Mouse (Mus musculus): Measurements from ENCODE around the gene Nek2. TPM values are rescaled to one million over a fixed set of nuclear protein-coding genes. Genes with fewer than 3 reads are reported as not detected.

The Nek2 gene
- total RNA-seq, 2 experiments from 2014 or later = 0.26 to 0.80 TPM

GRCm38 (mm10) chr1:191858136-191858535 lies 36.9 kb downstream of the Nek2 start:
- no peak for DNase-seq

DNA sequence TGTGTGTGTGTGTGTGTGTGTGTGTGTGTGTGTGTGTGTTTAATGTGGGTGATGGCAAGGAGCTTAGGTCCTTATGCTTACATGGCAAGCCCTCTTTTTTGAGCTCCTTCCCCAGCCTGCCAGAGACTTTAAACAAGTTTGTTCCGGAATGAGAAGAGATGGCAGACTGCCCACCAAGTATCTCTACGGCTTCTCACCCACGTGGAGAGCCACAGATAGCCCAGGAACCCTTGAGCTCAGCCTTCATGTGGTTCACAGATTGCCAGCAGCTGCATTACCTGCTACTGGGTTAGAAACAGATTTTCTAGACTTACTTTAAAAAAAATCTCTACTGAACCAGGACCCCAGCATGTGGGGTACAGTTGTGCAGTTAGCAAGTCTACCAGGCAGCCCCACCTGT lies 38.6 kb downstream of the Nek2 start:
- DNase-seq = no peak

GRCm38 (mm10) chr1:191861247-191861646 lies 40.0 kb downstream of the Nek2 start:
- no peak for DNase-seq

DNA sequence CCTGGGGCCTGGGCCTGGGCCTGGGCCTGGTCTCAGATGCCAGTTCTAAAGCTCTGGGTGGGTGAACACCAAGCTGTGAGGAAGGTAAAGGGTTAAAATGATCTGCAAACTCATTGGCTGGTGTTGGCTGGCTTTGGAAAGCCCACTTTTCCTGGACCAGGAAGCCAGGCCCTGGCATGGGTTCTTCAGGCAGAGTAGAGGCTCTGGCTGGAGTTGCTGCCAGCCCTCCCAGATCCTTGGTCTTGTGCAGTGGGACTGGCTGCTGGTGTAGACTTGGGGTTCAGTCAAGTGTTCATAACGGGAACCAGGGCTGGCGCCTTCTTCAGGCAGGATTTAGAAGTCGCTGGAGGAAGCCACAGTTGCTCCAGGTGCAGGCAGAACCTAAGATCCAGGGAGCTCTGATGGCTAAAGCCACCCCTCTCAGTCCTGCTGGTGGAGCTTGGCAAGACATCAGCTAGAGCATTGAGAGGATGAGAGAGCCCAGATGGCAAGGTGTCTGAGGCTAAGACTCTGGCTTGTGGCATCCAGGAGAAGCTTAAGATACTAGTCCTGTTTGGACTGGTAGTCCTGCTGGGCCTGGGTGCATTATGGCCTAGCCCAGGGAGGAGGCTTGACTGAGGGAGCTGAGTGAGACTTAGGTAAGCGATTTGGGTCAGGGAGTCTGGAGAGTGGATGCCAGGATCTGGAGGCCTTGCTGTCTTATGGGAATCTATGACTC lies 42.7 kb downstream of the Nek2 start:
- DNase-seq = no peak

- DNase-seq = no peak
Measured at GRCm38 (mm10) chr1:191864551-191865027, 43.3 kb downstream of the Nek2 start.

GRCm38 (mm10) chr1:191872076-191872710 lies 50.9 kb downstream of the Nek2 start:
- DNase-seq = no peak

- no peak for DNase-seq
Measured at GRCm38 (mm10) chr1:191875006-191875405, 53.8 kb downstream of the Nek2 start.

DNA sequence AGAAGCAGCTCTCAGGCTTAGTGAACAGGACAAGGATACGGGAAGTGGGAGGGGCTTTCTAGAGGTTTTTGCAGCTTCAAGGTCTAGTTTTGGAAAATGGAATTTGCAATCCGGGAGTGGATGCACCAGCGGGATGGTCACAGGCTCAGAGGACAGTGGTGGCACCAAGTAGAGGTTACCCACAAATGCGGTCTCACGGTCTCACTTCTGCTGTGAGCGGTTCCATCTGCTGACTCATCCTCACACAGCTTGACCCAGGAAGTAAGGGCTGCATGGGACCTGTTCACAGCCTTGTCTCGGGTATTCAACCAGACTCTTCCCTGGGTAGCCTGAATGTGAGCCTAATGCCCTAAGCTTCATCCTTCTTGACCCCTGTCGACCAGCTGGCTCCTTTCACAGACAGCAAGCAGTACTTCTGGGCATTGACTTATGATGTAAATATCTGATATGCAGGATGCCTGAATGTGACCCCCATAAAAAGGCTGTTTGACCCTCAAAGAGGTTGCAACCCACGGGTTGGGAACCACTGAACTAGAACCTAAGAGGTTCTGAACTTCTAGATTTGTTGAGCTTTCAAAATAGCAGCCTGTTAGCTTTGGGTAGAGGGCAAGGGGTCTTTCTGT lies 54.5 kb downstream of the Nek2 start:
- DNase-seq = no peak

DNA sequence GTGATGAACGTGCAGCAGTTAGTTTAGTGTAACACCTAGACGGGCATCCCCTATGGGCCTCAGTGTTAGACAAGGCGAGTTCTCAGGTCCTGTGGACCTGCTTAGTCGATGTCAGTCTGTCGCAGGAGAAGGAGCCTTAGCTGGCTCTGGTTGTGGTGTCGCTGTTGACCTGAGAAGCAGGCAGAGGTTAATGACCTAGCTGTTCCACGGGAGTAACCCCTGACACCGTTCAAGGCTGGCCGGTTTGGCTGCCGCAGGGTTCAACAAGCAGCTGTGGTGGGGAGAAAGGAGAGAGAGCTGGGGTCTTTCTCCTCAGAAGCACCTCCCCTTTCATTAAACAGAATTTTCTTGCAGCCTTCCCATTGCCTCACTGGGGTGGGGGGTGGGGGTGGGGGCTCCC lies 56.4 kb downstream of the Nek2 start:
- no peak for DNase-seq

GRCm38 (mm10) chr1:191878518-191878921 lies 57.3 kb downstream of the Nek2 start:
- DNase-seq = no peak

- DNase-seq = no peak
Measured at GRCm38 (mm10) chr1:191880247-191880646, 59.0 kb downstream of the Nek2 start.

DNA sequence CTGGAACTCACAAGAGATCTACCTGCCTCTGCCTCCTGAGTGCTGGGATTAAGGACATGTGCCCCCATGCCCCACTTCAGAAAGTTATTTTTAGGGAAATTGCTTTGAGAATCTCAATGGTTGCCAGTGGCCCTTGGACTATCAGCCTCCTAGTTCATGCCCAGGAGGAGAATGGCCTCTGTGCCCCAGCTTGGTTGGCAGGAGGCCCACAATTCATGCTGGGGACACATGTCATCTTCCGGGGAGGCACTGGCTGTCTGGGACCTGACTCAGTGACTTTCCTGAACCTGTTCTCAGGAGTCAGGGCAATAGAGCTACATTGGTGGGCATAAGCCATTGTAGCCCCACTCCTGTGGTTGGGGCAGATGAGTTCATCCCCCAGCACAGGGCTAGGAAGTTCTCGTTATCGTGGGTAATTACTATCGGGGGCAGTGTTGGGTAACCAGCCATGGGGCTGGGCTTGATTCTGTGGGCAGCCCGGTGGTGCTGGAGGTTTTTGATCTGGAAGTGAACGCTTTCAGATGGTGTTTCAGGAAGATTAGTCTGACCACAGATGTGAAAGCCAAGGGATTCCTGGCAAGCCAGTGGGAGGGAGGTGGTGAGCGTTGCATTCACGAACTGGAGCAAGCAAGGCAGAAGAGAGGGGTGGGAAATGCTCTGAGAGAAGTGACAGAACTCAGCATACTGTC lies 59.8 kb downstream of the Nek2 start:
- DNase-seq = no peak

DNA sequence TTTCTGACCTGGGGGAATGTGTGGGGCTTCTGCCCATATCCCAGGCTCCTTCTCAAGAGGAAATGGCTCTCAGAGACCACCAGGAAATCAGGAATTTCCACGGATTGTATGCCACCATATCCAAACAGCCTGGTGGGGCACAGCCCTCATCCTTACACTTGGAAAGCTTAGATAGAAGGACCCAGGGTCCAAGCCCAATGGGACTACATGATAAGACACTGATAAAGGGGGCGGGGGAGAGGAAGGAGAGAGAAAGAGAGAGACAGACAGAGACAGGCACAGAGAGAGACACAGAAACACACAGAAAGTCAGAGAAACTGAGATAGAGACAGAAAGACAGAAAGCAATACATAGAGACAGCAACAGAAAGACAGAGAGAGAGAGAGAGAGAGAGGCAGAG lies 60.4 kb downstream of the Nek2 start:
- DNase-seq = no peak

Other genes with a start within 250 kb of the Nek2 start
- gene Dtl, start 245.9 kb upstream of the Nek2 start, total RNA-seq (2021) = under 1 TPM; 0.18 to 0.78 TPM
- gene Ints7, start 245.8 kb upstream of the Nek2 start, total RNA-seq (2021) = 1 to 10 TPM; 6.4 to 6.6 TPM
- 10 to 100 TPM; 28.7 to 32.1 TPM for gene Lpgat1, start 103.6 kb upstream of the Nek2 start, total RNA-seq (2021)
- 1 to 10 TPM; 4.9 to 8.4 TPM for gene Slc30a1, start 85.3 kb downstream of the Nek2 start, total RNA-seq (2021)
- under 1 TPM in 1 of 2 experiments, not detected in 1; 0.15 TPM for gene Rd3, start 155.9 kb downstream of the Nek2 start, total RNA-seq (2021)

All from gastrocnemius, postnatal 25 days (tissue).